Mouse (Mus musculus): ENCODE measurements around the gene Pex26.
A peak's percentile ranks its signal among the peaks of the same experiment; 100 is the strongest.

Gene Pex26

DNA sequence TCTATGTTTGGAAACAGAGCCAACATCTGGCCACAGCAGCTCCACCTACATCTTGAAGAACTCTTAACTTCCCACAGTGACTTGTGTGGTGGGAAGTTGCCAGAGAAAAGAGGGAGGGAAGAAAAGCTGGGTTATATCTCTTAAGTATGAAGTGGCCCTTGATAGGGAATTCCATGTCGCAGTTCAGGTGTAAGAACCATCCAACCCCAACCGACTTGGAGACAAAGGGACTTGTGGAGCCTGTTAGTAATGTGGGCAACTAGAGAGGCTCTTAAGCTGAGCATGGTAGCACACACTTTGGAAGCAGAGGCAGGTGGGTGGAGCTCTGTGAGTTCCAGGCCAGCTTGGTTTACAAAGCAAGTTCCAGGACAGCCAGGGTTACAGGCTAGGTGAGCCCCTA, 26.1 kb downstream of the Pex26 start:
- no peak for DNase-seq (ENCODE audit: low spot score)

- no peak for DNase-seq (ENCODE audit: low spot score)
Measured at GRCm38 (mm10) chr6:121210149-121210925, 26.9 kb downstream of the Pex26 start, which contains the start of gene Tuba8. Gene Tuba8, plus strand, starts transcription at chr6:121210696.

DNA sequence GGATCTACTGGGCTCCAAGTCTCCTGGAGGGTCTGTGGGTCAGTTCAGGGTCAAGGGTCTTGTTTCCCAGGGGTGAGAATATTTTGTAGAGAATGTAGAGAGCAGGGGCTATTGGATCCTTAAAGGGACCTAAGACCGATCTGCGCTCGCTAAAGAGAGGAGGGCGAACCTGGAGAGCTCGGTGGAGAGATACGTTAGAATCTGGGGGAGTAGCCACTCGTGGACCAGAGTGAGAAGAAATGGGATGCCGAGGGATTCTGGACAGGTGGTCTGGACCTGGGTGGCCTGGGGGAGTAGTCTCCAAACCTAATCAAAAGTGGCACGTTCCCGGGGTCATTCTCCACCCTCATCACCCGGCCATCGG, 27.4 kb downstream of the Pex26 start:
- no peak for DNase-seq (ENCODE audit: low spot score)

- peak; percentile 19 for DNase-seq (ENCODE audit: low spot score)
Measured at GRCm38 (mm10) chr6:121211743-121212142, 28.3 kb downstream of the Pex26 start.

- no peak for DNase-seq (ENCODE audit: low spot score)
Measured at GRCm38 (mm10) chr6:121212988-121213387, 29.5 kb downstream of the Pex26 start.

- no peak for DNase-seq (ENCODE audit: low spot score)
Measured at GRCm38 (mm10) chr6:121214221-121214620, 30.8 kb downstream of the Pex26 start.

- no peak for DNase-seq (ENCODE audit: low spot score)
Measured at GRCm38 (mm10) chr6:121214667-121215330, 31.3 kb downstream of the Pex26 start.

DNA sequence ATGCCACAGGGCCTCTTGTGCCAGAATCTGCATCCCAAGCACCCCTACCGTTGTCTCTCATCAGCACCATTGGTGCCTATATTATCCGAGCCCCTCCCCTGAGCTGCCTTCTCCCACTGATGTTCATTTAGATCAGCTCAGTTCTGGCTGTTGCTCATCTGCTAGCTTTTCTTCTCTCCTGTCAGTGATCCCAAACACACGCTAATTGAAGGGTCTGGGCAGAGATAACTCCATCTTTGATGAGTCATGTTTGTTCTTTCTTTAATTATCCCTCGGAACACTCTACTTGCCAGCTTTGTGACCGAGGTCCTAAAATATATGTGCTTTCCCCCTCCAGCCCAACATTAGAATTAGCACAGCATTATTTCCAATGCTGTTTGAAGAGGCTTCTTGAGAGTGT, 31.9 kb downstream of the Pex26 start:
- no peak for DNase-seq (ENCODE audit: low spot score)

DNA sequence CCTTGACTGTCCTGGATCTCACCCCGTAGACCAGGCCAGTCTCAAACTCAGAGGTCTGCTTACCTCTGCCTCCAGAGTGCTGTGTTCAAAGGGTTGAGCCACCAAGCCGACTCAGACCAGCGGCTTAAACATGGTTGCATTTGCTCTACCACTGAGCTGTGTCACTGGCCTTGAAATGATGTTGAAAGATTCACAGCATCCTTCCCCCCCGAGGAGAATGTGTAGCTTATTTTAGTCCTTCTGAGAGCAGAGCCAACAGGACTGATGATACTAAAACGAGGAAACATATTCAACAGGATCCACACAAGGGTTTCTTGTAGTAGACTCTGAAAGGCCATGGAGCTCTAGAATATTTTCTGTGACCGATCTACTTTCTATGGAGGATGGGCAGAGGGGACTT, 32.4 kb downstream of the Pex26 start:
- DNase-seq (ENCODE audit: low spot score): no peak

- DNase-seq (ENCODE audit: low spot score): no peak
Measured at GRCm38 (mm10) chr6:121216589-121217255, 33.3 kb downstream of the Pex26 start.

GRCm38 (mm10) chr6:121218002-121218401, 34.5 kb downstream of the Pex26 start:
- DNase-seq (ENCODE audit: low spot score): no peak

DNA sequence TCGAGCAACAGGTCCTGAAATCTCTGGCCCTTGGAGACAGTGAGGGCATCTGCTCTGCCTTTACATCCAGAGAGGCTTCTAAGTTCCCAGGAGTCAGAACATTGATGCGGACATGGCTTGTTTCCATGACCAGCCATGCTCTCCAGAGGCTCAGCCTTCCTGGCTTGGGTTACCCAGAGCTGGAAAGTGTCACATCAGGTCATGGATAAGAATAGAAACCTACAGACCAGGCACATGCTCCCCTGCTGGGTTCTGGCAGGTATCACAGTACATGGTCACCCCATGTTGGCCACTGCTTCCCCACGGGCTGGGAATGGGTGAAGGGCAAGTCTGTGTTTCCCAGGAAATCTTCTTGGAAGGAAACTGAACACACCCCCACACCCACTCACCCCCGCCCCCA, 35.9 kb downstream of the Pex26 start:
- DNase-seq (ENCODE audit: low spot score): peak; percentile 32

- no peak for DNase-seq (ENCODE audit: low spot score)
Measured at GRCm38 (mm10) chr6:121220181-121220580, 36.7 kb downstream of the Pex26 start.

- DNase-seq (ENCODE audit: low spot score): peak; percentile 72
Measured at GRCm38 (mm10) chr6:121221876-121222597, 38.6 kb downstream of the Pex26 start.

- no peak for DNase-seq (ENCODE audit: low spot score)
Measured at GRCm38 (mm10) chr6:121223001-121223400, 39.5 kb downstream of the Pex26 start.

- no peak for DNase-seq (ENCODE audit: low spot score)
Measured at GRCm38 (mm10) chr6:121224067-121224466, 40.6 kb downstream of the Pex26 start.

GRCm38 (mm10) chr6:121224993-121225392, 41.5 kb downstream of the Pex26 start:
- peak; percentile 44 for DNase-seq (ENCODE audit: low spot score)

DNA sequence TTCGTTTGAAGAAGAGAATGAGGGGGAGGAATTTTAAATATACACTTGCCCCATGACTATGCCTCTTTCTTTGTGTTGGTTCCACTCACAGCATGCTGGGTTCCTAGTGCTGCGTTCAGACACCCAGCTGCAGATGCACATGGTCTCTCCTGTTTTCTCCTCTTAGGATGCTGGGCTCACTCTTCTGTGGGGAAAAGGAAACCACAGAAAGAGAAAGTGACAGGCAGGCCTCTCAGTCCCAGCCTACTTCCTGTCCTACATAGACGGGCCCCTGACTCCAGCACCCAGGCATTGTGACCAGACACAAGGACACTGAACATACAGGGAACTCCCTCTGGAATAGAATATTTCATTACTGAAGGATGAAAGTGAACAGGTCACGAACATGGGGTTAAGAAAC, 42.6 kb downstream of the Pex26 start:
- DNase-seq (ENCODE audit: low spot score): no peak

GRCm38 (mm10) chr6:121226744-121227143, 43.3 kb downstream of the Pex26 start:
- DNase-seq (ENCODE audit: low spot score): peak; percentile 44

GRCm38 (mm10) chr6:121228421-121228820, 45.0 kb downstream of the Pex26 start:
- no peak for DNase-seq (ENCODE audit: low spot score)

GRCm38 (mm10) chr6:121232652-121233051, 49.2 kb downstream of the Pex26 start:
- DNase-seq (ENCODE audit: low spot score): no peak

GRCm38 (mm10) chr6:121236386-121236785, 52.9 kb downstream of the Pex26 start:
- DNase-seq (ENCODE audit: low spot score): no peak
